Mouse (Mus musculus): ENCODE results near the gene Tnnc2. TPM values are rescaled to one million over a fixed set of nuclear protein-coding genes. Genes with fewer than 3 reads are reported as not detected.

Gene Tnnc2
- polyA plus RNA-seq, 1 experiment = 237 TPM

GRCm38 (mm10) chr2:164769258-164770037 is 10.3 kb downstream of the Tnnc2 start, which contains the start of gene Ube2c:
Gene Ube2c (plus strand): TSS chr2:164769898.
- WGBS = 1% methylated on average over 53 of the region's 53 CpGs
- H3K4me3 ChIP-seq (replicated peaks; ENCODE audit: extremely low read depth, low read depth, low read length) = peak within 1 kb of the TSS; percentile 66
- DNase-seq = peak; percentile 96
- TF ChIP-seq POLR2A (IDR thresholded peaks at IDR 0.05; ENCODE audit: borderline replicate concordance, extremely low read depth, low read depth, low read length) (0 out of 2 replicates have a peak, but pooled peaks have one; percentile 4), CTCF (IDR thresholded peaks at IDR 0.05; ENCODE audit: insufficient read depth, low read length) (no peak)
- H3K4me1 ChIP-seq (ENCODE audit: control insufficient read depth, insufficient read depth, low read length) = peaks cover 6% of the 10 kb centered on the region; the same call in 1 of the 2 replicates

GRCm38 (mm10) chr2:164767812-164768540 is 11.8 kb downstream of the Tnnc2 start:
- Histone ChIP-seq H3K4me1 (ENCODE audit: control insufficient read depth, insufficient read depth, low read length) (no peaks in the 10 kb centered on the region), H3K4me3 (replicated peaks; ENCODE audit: extremely low read depth, low read depth, low read length) (no peak overlapping the region)
- no peak for DNase-seq
- WGBS = 89% methylated on average over 15 of the region's 15 CpGs
- TF ChIP-seq CTCF (IDR thresholded peaks at IDR 0.05; ENCODE audit: insufficient read depth, low read length) = no peak
- TF ChIP-seq POLR2A (IDR thresholded peaks at IDR 0.05; ENCODE audit: borderline replicate concordance, extremely low read depth, low read depth, low read length) = no peak

- H3K4me1 ChIP-seq (ENCODE audit: control insufficient read depth, insufficient read depth, low read length) = no peaks in the 10 kb centered on the region
- no peak for TF ChIP-seq POLR2A (IDR thresholded peaks at IDR 0.05; ENCODE audit: borderline replicate concordance, extremely low read depth, low read depth, low read length)
- TF ChIP-seq CTCF (IDR thresholded peaks at IDR 0.05; ENCODE audit: insufficient read depth, low read length) = no peak
- H3K4me3 ChIP-seq (replicated peaks; ENCODE audit: extremely low read depth, low read depth, low read length) = no peak overlapping the region
- WGBS = 82% methylated on average over 3 of the region's 3 CpGs
- no peak for DNase-seq
These were observed 13.9 kb downstream of the Tnnc2 start for GRCm38 (mm10) chr2:164765841-164766240.

- H3K4me1 ChIP-seq (ENCODE audit: control insufficient read depth, insufficient read depth, low read length) = no peaks in the 10 kb centered on the region
- no peak overlapping the region for H3K4me3 ChIP-seq (replicated peaks; ENCODE audit: extremely low read depth, low read depth, low read length)
- WGBS = 81% methylated on average over 7 of the region's 7 CpGs
- no peak for DNase-seq
- TF ChIP-seq POLR2A (IDR thresholded peaks at IDR 0.05; ENCODE audit: borderline replicate concordance, extremely low read depth, low read depth, low read length) (no peak), CTCF (IDR thresholded peaks at IDR 0.05; ENCODE audit: insufficient read depth, low read length) (no peak)
These were observed 17.2 kb downstream of the Tnnc2 start for GRCm38 (mm10) chr2:164762593-164762992.

GRCm38 (mm10) chr2:164761971-164762370 is 17.8 kb downstream of the Tnnc2 start:
- no peak for DNase-seq
- Histone ChIP-seq H3K4me1 (ENCODE audit: control insufficient read depth, insufficient read depth, low read length) (no peaks in the 10 kb centered on the region), H3K4me3 (replicated peaks; ENCODE audit: extremely low read depth, low read depth, low read length) (no peak overlapping the region)
- TF ChIP-seq CTCF (IDR thresholded peaks at IDR 0.05; ENCODE audit: insufficient read depth, low read length) = no peak
- 95% methylated on average over 4 of the region's 4 CpGs for WGBS

- no peaks in the 10 kb centered on the region for H3K4me1 ChIP-seq (ENCODE audit: control insufficient read depth, insufficient read depth, low read length)
- H3K4me3 ChIP-seq (replicated peaks; ENCODE audit: extremely low read depth, low read depth, low read length) = no peak overlapping the region
- no peak for DNase-seq
- no peak for TF ChIP-seq CTCF (IDR thresholded peaks at IDR 0.05; ENCODE audit: insufficient read depth, low read length)
- 87% methylated on average over 2 of the region's 2 CpGs for WGBS
These were observed 18.3 kb downstream of the Tnnc2 start for GRCm38 (mm10) chr2:164761502-164761901.

- H3K4me3 ChIP-seq (replicated peaks; ENCODE audit: extremely low read depth, low read depth, low read length) = no peak overlapping the region
- DNase-seq = no peak
- no peaks in the 10 kb centered on the region for H3K4me1 ChIP-seq (ENCODE audit: control insufficient read depth, insufficient read depth, low read length)
- TF ChIP-seq POLR2A (IDR thresholded peaks at IDR 0.05; ENCODE audit: borderline replicate concordance, extremely low read depth, low read depth, low read length) (no peak), CTCF (IDR thresholded peaks at IDR 0.05; ENCODE audit: insufficient read depth, low read length) (no peak)
- 65% methylated on average over 4 of the region's 4 CpGs for WGBS
These were observed 19.5 kb downstream of the Tnnc2 start for GRCm38 (mm10) chr2:164760059-164760833.

GRCm38 (mm10) chr2:164758692-164759091 is 21.1 kb downstream of the Tnnc2 start:
- 63% methylated on average over 1 of the region's 1 CpGs for whole genome bisulfite sequencing
- H3K4me1 ChIP-seq (ENCODE audit: control insufficient read depth, insufficient read depth, low read length) = no peaks in the 10 kb centered on the region
- TF ChIP-seq CTCF (IDR thresholded peaks at IDR 0.05; ENCODE audit: insufficient read depth, low read length) (no peak), POLR2A (IDR thresholded peaks at IDR 0.05; ENCODE audit: borderline replicate concordance, extremely low read depth, low read depth, low read length) (no peak)
- no peak for DNase-seq
- no peak overlapping the region for H3K4me3 ChIP-seq (replicated peaks; ENCODE audit: extremely low read depth, low read depth, low read length)

GRCm38 (mm10) chr2:164757841-164758240 is 21.9 kb downstream of the Tnnc2 start:
- WGBS = 89% methylated on average over 11 of the region's 11 CpGs
- Histone ChIP-seq H3K4me1 (ENCODE audit: control insufficient read depth, insufficient read depth, low read length) (no peaks in the 10 kb centered on the region), H3K4me3 (replicated peaks; ENCODE audit: extremely low read depth, low read depth, low read length) (no peak overlapping the region)
- no peak for DNase-seq
- TF ChIP-seq POLR2A (IDR thresholded peaks at IDR 0.05; ENCODE audit: borderline replicate concordance, extremely low read depth, low read depth, low read length) = no peak
- no peak for TF ChIP-seq CTCF (IDR thresholded peaks at IDR 0.05; ENCODE audit: insufficient read depth, low read length)

All from lung, adult 2 months (tissue).